Mouse (Mus musculus) neural tube, embryonic 12.5 days (tissue): ENCODE measurements at regions not wholly inside any gene's neighbourhood (a gene's known extent, or its start where the extent isn't known, plus 50 kb on each side); places are given as distances from the start of the nearest gene placed in this dataset.
"Not testable (repeated sequence)": the region's sequence is repeated elsewhere in the genome, so short reads cannot be mapped to it uniquely, and the experiment has no call there.

Source experiments
- ATAC-seq: fragments of 200-750 bp; cut with Nextera tagmentation; 2 replicates; pipeline ENCODE4 v1.8.0; 2017; ENCODE audit warnings: low read depth, mild to moderate bottlenecking, moderate TSS enrichment, moderate library complexity; ENCODE audit not compliant: low FRiP score
- H3K27ac ChIP-seq: fragments of 300-500 bp; sonication (generic); 2 replicates; pipeline ENCODE4 v1.5.1; 2016
- H3K27me3 ChIP-seq: fragments of 300-500 bp; sonication (generic); replicated peaks from 2 replicates; pipeline ENCODE4 v1.6.1; 2016; ENCODE audit warnings: mild to moderate bottlenecking
- H3K36me3 ChIP-seq: fragments of 300-500 bp; sonication (generic); 2 replicates; pipeline ENCODE4 v1.6.1; 2016; ENCODE audit warnings: mild to moderate bottlenecking
- H3K4me1 ChIP-seq: fragments of 300-500 bp; sonication (generic); 2 replicates; pipeline ENCODE4 v1.6.1; 2016
- H3K4me2 ChIP-seq: fragments of 300-500 bp; sonication (generic); replicated peaks from 2 replicates; pipeline ENCODE4 v1.6.1; 2016; ENCODE audit warnings: mild to moderate bottlenecking
- H3K4me3 ChIP-seq: fragments of 300-500 bp; sonication (generic); 2 replicates; pipeline ENCODE4 v1.5.1; 2016
- H3K9ac ChIP-seq: fragments of 300-500 bp; sonication (generic); 2 replicates; pipeline ENCODE4 v1.6.1; 2016; ENCODE audit warnings: mild to moderate bottlenecking
- H3K9me3 ChIP-seq: fragments of 300-500 bp; sonication (generic); 2 replicates; pipeline ENCODE4 v1.6.1; 2016; ENCODE audit warnings: mild to moderate bottlenecking
- WGBS: fragments of 180-500 bp; shearing (Covaris S2); methylation state at CpG from one replicate; pipeline ENCODE4 v1.1.7; 2016; 5-methylcytosine and 5-hydroxymethylcytosine counted together

DNA sequence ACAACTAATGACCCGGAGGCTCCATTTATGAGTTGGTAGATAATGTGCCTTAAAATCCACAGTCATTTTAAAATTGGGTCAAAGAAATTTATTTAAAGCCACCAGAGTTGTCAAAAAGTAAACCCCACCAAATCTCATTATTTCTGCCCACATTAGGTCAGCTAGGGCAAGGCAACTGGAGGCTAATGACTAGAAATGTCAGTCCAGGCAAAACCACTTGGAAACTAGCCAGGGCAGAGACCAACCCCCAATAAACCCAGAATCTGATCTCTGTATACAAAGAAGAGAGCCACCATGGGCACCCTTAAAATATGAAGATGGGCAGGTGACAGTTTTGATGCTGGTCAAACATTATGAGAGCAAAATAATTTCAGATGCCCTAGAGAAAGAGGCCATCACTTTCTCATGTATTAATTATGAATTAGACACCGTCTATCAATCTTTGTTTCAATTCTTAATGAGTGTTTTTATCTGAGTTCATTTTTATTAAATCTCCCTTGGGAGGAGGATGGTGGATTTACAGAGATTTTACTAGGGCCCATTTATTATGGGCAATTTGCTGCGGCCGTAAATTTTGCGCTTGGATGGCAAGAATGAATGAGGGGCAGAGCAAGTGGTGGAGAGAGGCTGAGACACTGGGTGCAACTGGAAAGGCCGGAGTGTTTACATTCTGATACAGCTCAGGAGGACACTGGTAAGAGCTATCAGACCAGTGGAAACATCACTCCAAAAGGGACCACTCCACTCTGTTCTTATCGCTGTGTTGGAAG is 99.2 kb upstream of the Shb start:
- no peak overlapping the region for H3K9ac ChIP-seq
- no peak for ATAC-seq
- no peak overlapping the region for H3K4me3 ChIP-seq
- H3K4me2 ChIP-seq = peak overlapping the region; percentile 12; the same call in 1 of the 2 replicates
- H3K9me3 ChIP-seq = peaks cover 6% of the 10 kb centered on the region; the same call in 1 of the 2 replicates
- H3K27ac ChIP-seq = no peak overlapping the region
- 0 out of 2 replicates have a peak, but pooled peaks cover 5% of the 10 kb centered on the region for H3K27me3 ChIP-seq
- H3K36me3 ChIP-seq = no peaks in the 10 kb centered on the region
- peaks cover 13% of the 10 kb centered on the region for H3K4me1 ChIP-seq
- 26% methylated on average over 7 of the region's 7 CpGs for WGBS

DNA sequence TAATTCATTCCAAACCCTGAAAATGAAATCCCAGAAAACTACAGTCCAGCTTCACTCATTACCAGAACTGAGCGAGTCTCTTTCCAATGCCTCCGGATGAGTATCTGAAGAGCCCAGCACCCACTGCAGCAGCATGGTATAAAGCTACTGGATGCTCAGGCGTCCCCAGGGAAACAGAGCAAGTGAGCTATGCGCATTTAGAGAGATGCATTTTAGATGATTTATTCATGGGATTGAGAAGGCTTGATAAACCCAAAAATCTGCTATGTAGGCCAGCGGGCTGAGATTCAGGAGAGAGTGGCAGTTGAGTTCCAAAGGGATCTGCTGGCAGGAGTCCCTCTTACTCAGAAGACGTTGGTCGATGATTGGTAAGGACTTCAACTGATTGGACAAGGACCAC is 93.4 kb upstream of the Shb start:
- no peak overlapping the region for H3K4me3 ChIP-seq
- no peak overlapping the region for H3K9ac ChIP-seq
- no peaks in the 10 kb centered on the region for H3K9me3 ChIP-seq
- H3K4me2 ChIP-seq = no peak overlapping the region
- no peak overlapping the region for H3K27ac ChIP-seq
- 0 out of 2 replicates have a peak, but pooled peaks cover 5% of the 10 kb centered on the region for H3K27me3 ChIP-seq
- H3K4me1 ChIP-seq = no peaks in the 10 kb centered on the region
- no peaks in the 10 kb centered on the region for H3K36me3 ChIP-seq
- WGBS = 89% methylated on average over 7 of the region's 7 CpGs
- ATAC-seq = no peak

DNA sequence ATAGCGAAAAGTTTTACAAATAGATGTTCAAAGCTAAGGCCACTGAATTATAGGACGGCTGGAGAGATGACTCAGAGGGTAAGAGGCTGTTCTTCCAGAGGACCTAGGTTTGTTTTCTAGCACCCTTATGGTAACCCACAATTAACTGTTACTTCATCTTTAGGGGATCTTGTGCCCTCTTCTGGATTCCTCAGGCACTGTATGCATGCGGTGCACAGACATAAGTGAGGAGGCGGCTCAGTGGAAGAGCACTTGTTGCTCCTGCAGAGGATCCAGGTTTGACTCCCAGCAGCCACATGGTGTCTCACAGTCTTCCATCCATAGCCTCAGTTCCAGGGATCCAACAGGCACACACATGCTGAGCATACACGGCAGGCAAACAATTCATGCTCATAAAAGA is 89.7 kb upstream of the Shb start:
- Histone ChIP-seq H3K4me3 (no peak overlapping the region), H3K27ac (no peak overlapping the region), H3K27me3 (no peaks in the 10 kb centered on the region), H3K36me3 (no peaks in the 10 kb centered on the region), H3K9ac (no peak overlapping the region), H3K4me2 (no peak overlapping the region), H3K9me3 (no peaks in the 10 kb centered on the region), H3K4me1 (no peaks in the 10 kb centered on the region)
- ATAC-seq = no peak
- 84% methylated on average over 5 of the region's 5 CpGs for WGBS

DNA sequence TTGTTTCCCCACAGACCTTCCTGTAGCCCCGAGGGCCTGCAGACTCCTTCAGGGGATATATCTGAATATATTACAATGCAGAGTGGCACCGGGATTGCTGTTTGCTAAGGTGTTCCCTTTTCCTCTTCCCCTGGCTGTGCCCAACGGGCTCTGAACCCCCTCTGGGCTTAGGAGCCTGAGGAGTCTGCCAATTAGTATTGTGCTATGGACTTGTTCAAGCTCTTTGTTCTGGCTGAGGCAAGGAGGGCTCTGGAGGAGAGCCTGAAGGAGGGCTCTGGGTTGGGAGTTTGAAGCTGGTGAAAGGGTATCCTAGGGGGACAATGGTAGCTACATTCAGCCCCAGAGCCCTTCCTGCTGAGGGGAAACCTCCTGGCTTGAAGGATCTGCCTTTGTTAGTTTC is 84.9 kb upstream of the Shb start:
- ATAC-seq = no peak
- H3K27ac ChIP-seq = no peak overlapping the region
- WGBS = 62% methylated on average over 3 of the region's 3 CpGs

DNA sequence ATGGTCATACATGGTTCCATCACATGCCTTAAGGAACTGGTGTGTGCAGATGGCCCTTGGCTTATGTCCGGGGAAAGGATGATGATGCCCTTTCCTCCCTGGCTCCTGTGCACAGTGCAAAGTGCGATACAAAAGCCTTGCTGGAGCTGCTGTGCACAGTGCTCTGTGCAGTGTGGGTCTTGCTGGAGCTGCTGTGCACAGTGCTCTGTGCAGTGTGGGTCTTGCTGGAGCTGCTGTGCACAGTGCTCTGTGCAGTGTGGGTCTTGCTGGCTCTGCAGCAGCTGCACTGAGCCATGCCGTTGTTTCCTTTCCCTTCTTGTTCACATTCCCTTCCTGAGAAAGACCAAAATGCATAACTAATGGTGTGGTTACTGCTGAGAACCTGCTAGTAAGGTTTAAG is 81.2 kb upstream of the Shb start:
- H3K4me2 ChIP-seq, H3K36me3 ChIP-seq, ATAC-seq, H3K9me3 ChIP-seq, H3K4me1 ChIP-seq, H3K27ac ChIP-seq, H3K9ac ChIP-seq, H3K4me3 ChIP-seq, H3K27me3 ChIP-seq: not testable (repeated sequence)
- 75% methylated on average over 3 of the region's 3 CpGs for WGBS

More for the DNA sequence above, 84.9 kb upstream of the Shb start:
- H3K36me3 ChIP-seq = no peaks in the 10 kb centered on the region
- no peaks in the 10 kb centered on the region for H3K9me3 ChIP-seq
- no peaks in the 10 kb centered on the region for H3K4me1 ChIP-seq
- no peak overlapping the region for H3K9ac ChIP-seq
- no peaks in the 10 kb centered on the region for H3K27me3 ChIP-seq
- H3K4me2 ChIP-seq = no peak overlapping the region
- H3K4me3 ChIP-seq = no peak overlapping the region

DNA sequence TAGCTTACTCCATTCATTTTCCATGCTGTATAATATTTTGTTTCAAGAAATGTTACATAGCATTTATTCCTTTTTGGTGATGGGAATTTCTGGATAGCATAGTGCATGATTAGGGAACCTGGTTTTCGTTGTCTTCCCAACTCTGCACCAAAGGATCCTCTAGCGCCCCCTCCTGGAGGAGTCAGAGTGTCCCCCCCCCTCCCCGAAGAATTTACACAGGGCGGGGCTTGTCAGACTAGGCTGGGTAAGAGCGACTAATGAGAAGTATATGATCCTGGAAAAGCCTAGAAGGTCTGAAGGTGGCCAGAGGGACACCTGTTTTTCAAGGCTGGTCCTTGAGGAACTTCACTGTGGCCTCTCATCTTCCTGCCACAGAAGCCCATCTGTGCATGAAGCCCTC is 79.9 kb upstream of the Shb start:
- Histone ChIP-seq H3K27ac (no peak overlapping the region), H3K4me3 (no peak overlapping the region), H3K36me3 (no peaks in the 10 kb centered on the region), H3K9ac (no peak overlapping the region), H3K4me2 (no peak overlapping the region), H3K27me3 (no peaks in the 10 kb centered on the region), H3K9me3 (no peaks in the 10 kb centered on the region; the same call in 1 of the 2 replicates), H3K4me1 (no peaks in the 10 kb centered on the region)
- 39% methylated on average over 5 of the region's 5 CpGs for WGBS
- no peak for ATAC-seq

DNA sequence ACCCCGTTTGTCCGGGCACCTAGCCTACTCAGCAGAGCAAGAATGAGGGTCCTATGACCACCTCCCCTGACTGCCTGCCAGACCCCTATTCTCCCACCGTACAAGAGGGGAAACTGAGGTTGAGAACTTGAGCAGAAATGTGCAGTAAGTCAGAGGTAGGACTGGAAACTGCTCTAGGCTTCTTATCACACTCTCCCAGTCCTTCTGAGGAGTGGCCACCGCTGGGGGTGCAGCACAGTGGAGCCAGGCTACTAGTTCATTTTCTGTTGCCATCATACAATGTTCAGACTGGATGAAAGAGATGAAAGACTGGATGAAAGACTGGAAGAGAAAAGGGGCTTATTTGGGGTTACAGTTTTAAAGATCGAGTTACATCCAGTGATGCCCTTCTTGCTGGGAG is 78.7 kb upstream of the Shb start:
- WGBS = 87% methylated on average over 5 of the region's 5 CpGs
- ATAC-seq = no peak
- 0 out of 2 replicates have a peak, but pooled peaks cover 5% of the 10 kb centered on the region for H3K4me1 ChIP-seq
- no peaks in the 10 kb centered on the region for H3K36me3 ChIP-seq
- H3K9me3 ChIP-seq = no peaks in the 10 kb centered on the region; the same call in 1 of the 2 replicates
- no peaks in the 10 kb centered on the region for H3K27me3 ChIP-seq
- H3K27ac ChIP-seq = no peak overlapping the region
- no peak overlapping the region for H3K9ac ChIP-seq
- no peak overlapping the region for H3K4me2 ChIP-seq
- H3K4me3 ChIP-seq = no peak overlapping the region

DNA sequence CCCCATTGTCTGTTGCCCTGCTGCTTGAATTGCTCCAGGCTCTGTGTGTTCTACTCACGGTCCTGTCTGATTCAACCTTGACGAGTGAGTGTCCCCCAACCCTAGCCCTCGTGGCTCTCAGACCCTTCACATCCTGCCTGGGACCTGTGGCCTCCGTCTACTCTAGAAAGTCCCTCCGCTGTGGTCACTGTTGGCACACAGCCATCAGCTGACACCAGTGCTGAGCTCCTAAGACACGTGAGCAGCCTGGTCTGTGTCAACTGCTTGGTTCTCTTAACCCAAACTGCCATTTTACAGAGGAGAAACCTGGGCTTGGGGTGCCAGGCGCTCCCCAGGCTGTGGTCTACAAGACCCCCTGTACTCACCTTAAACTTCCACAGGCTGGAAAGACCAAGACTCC is 74.3 kb upstream of the Shb start:
- Histone ChIP-seq H3K4me1 (0 out of 2 replicates have a peak, but pooled peaks cover 5% of the 10 kb centered on the region), H3K4me2 (no peak overlapping the region), H3K9ac (no peak overlapping the region), H3K4me3 (no peak overlapping the region), H3K27me3 (no peaks in the 10 kb centered on the region), H3K27ac (no peak overlapping the region), H3K36me3 (no peaks in the 10 kb centered on the region), H3K9me3 (no peaks in the 10 kb centered on the region; the same call in 1 of the 2 replicates)
- no peak for ATAC-seq
- 66% methylated on average over 7 of the region's 7 CpGs for WGBS

DNA sequence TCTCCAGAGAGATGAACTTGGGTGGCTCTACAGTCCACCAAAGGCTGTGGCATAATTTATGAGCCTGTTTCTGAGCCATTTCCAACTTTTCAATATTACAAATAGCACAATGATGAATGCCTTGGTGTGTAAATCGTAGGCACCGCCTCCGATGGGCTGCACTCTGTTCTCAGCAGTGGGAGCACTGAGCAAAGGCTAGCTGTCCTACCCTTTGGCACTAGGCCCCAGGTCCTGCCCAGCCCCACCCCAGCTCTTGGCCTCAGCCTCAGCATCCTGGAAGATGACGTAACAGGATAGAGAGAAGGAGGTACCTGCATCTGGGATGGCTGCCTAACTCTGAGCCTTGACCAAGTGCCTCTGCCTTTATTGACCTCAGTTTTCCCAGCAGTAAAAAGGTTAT is 73.4 kb upstream of the Shb start:
- no peak for ATAC-seq
- no peaks in the 10 kb centered on the region; the same call in 1 of the 2 replicates for H3K9me3 ChIP-seq
- H3K4me1 ChIP-seq = 0 out of 2 replicates have a peak, but pooled peaks cover 5% of the 10 kb centered on the region
- WGBS = 81% methylated on average over 4 of the region's 4 CpGs
- H3K27me3 ChIP-seq = no peaks in the 10 kb centered on the region
- no peaks in the 10 kb centered on the region for H3K36me3 ChIP-seq
- no peak overlapping the region for H3K4me3 ChIP-seq
- H3K9ac ChIP-seq = no peak overlapping the region
- H3K4me2 ChIP-seq = no peak overlapping the region
- H3K27ac ChIP-seq = no peak overlapping the region

DNA sequence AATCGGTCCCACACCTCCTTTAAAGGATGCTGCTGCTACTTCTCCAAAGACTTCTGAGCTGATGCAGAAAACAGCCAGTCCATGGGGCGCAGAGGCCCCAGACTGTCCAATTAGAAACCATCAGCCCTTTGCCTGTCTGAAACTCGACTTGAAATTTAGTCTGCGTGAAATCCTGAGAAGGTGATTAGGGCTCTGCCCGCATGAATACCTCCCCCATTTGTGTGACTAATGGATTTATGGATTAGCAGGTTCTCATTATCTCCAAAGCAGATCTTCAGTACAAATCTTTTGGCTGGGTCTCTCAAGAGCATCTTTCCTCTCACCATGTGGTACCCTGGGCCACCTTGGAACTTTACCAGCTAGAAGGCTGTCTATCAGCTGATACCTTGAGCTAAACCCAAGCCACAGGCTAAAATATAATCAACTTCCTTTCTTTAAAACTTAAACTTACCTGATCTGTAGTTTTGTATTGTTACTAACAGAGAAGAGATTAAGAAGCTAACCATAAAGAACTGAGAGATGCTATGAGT is 72.1 kb upstream of the Shb start:
- H3K27ac ChIP-seq = no peak overlapping the region
- no peak overlapping the region for H3K9ac ChIP-seq
- H3K9me3 ChIP-seq = no peaks in the 10 kb centered on the region
- H3K36me3 ChIP-seq = no peaks in the 10 kb centered on the region
- no peak overlapping the region for H3K4me2 ChIP-seq
- no peak for ATAC-seq
- H3K4me3 ChIP-seq = no peak overlapping the region
- 71% methylated on average over 5 of the region's 5 CpGs for WGBS
- 0 out of 2 replicates have a peak, but pooled peaks cover 5% of the 10 kb centered on the region for H3K4me1 ChIP-seq
- no peaks in the 10 kb centered on the region for H3K27me3 ChIP-seq

DNA sequence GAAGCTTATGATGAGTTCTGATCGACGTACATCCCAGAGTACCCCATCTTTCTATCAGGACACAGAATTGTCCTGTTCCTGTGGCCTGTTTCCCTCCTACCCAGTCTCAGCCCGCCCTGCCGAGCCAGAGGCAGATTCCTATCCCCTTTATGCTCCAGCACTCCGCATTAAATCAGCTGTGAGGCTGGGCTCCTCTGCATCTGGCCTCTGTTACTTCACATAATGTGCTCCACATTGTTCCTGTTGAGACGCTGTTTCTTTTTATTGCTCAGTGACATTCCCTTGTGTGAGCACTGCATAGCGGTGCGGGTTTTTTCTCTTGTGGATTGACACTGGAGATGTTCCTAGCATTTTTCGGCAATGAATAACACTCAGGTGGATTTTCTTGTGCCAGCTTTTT is 68.2 kb upstream of the Shb start:
- 27% methylated on average over 9 of the region's 9 CpGs for WGBS
- Histone ChIP-seq H3K27me3 (no peaks in the 10 kb centered on the region), H3K9ac (no peak overlapping the region), H3K9me3 (no peaks in the 10 kb centered on the region), H3K36me3 (no peaks in the 10 kb centered on the region), H3K4me2 (no peak overlapping the region), H3K4me1 (no peaks in the 10 kb centered on the region), H3K4me3 (no peak overlapping the region), H3K27ac (no peak overlapping the region)
- no peak for ATAC-seq

DNA sequence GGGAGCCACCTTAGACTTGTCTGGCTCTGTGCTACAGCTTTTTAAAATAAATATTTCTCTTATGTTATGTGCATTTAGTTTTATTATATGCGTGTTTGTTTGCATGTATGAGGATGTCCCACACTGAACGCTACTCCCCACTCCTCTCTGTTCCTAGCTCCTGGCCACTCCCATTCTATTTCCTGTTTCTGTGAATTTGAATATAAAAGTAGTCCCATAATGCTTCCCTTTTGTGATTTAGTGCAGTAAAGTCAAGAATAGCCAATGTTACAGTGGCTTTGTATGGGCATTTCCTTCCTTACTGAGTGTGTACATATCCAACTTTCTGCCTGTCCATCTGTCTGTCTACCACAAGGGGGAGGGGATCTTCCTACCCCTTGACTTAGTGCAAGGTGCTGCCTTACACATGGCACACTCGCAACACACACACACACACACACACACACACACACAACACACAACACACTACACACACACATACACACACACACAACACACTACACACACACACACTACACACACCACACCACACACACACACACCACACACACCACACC is 61.2 kb upstream of the Shb start:
- H3K4me3 ChIP-seq = no peak overlapping the region
- peaks cover 8% of the 10 kb centered on the region for H3K4me1 ChIP-seq
- H3K27me3 ChIP-seq = peaks cover 5% of the 10 kb centered on the region; the same call in 1 of the 2 replicates
- H3K27ac ChIP-seq = no peak overlapping the region
- WGBS = 88% methylated on average over 3 of the region's 3 CpGs
- H3K4me2 ChIP-seq = no peak overlapping the region
- H3K9ac ChIP-seq = no peak overlapping the region
- no peaks in the 10 kb centered on the region for H3K36me3 ChIP-seq
- H3K9me3 ChIP-seq = no peaks in the 10 kb centered on the region
- ATAC-seq = no peak
